Mouse (Mus musculus) frontal cortex, postnatal 36 days (tissue): ENCODE measurements around the gene Ankrd63.
"Not testable (repeated sequence)": the region's sequence is repeated elsewhere in the genome, so short reads cannot be mapped to it uniquely, and the experiment has no call there.

Source experiments
- DNase-seq, 2 experiments: peaks; one replicate each; pipeline ENCODE4 v3.0.0; 2022; ENCODE audit warnings: low spot score in 2 of 2

Gene Ankrd63

DNA sequence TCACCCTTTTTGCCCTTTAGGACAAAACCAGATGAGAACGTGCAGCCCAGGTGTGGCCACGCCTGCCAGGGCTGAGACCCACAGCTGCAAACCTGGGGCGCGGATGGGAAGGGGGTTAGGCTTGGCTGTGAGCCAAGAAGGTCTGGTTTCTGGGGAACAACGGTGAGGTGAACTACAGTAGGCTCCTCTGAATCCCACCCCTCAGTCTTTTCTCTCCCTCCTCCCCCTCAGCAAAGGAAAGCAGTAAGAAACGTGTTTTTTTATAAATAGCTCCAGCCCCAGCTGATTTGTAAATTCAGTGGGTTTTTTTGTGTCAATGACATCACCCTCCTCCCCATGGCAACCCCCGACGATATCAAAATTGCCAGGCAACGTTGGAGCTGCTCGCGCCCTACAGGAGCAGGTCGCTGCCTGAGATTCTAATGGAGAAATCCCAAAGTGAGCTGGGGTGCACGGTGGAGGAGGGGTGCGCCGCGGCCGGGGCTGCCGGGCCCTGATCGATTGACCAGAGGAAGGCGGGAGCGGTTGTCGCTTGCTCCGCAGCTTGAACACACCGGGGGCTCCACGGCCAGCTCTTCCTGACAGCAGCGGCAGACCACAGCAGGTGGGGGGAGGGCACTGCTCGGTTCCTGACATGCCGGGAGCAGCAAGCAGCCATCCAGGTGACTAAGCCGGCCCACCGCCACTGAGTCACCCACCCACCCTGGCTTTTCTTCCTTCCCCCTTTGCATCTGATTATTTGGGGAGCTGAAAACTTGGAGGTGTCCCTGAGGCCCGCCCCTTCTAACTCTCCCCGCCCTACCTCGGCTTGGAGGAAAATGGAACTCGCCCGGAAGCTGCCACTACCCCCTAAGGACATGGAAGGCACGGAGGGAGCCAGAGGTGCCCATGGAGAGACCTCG, 40.6 kb downstream of the Ankrd63 start, which contains the start of gene Pak6:
Pak6 (plus strand) TSS at position 402 of the 902 bp plus-strand sequence.
- peak; percentile 63 to 75 for DNase-seq

GRCm38 (mm10) chr2:118661891-118662290, 41.9 kb downstream of the Ankrd63 start:
- no peak for DNase-seq

DNA sequence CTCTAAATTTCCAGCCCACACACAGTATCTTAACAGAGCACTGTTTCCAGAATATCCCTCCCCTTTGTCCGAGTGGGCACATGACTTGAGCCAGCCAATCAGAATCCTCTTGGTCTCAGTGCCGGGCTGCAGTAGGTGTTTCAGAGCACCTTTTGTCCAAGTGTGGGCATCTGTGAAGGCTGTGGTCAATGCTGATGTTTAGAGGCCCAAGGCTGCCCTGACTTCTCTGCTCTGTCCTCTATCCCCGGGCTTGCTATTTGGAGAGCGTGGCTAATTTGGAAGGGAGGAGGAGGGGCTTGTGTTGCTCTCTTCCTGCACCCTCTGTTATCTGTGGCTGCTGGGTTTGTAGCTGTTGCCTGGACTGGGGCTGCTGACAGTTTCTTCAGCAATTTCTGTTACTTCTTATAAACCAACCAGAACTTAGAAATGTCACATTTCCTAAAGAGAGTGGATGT, 43.7 kb downstream of the Ankrd63 start:
- DNase-seq = peak; percentile 36 to 51

- no peak for DNase-seq
These were observed 44.3 kb downstream of the Ankrd63 start for GRCm38 (mm10) chr2:118659493-118659892.

- DNase-seq = peak; percentile 42 to 59
These were observed 44.7 kb downstream of the Ankrd63 start for GRCm38 (mm10) chr2:118659077-118659476.

DNA sequence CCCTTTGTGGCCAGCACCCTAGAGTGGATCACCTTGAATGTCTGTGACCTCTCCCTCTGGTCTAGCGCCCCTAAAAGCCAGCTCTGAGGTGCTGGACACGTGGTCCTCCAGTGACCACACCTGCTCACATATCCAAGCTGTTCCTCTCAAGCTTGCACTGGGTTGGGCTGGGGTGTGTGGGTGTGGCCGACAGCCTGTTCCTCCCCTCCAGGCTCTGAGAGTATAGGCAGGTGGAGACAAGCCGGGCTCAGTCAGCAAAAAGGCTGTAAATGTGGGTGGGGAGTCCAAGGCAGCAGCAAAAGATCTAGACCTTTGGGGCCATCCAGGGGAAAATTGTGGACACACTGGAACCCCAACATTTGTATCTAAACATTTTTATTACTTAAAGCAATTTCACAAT, 45.3 kb downstream of the Ankrd63 start:
- DNase-seq = no peak

- no peak for DNase-seq
These were observed 47.0 kb downstream of the Ankrd63 start for GRCm38 (mm10) chr2:118656688-118657281.

DNA sequence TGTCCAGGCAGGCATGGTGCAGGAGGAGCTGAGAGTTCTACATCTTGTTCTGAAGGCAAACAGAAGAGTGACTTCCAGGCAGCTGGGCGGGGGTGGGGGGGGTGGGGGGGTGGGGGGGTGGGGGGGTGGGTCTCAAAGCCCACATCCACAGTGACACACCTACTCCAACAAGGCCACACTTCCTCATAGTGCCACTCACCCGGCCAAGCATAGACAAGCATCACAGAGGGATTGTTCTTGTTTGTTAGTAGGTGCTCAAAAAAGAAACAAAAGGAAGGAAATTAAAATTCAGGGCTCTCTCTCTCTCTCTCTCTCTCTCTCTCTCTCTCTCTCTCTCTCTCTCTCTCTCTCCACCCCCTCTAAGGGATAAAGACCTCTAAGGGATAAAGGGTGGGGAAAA, 53.1 kb downstream of the Ankrd63 start:
- DNase-seq = not testable (repeated sequence)
